10 mouse cellular contexts compared by ENCODE assay signal in genomic region chr1:75277195-75278188, GRCm38 (mm10). TPM values are rescaled to one million over a fixed set of nuclear protein-coding genes. Genes with fewer than 3 reads are reported as not detected.
DNase-seq lines count a peak whose midpoint lies in the region; ATAC-seq and TF ChIP-seq lines count a peak whose summit lies in the region.
"Had no signal": no experiment of that assay in that cellular context is flagged by ENCODE, and none has a peak within 500 bp of the region (broad histone marks: within the 10 kb centered on the region; RNA-seq: fewer than 3 reads in every experiment).

No protein-coding gene starts in this region.

- DNase-seq in adrenal gland, adult 2 months = peak; percentile 53
- DNase-seq in adrenal gland, postnatal 4 days (ENCODE audit: low spot score in 2 of 2) = no peak
- DNase-seq in thymus, adult 2 months = peak; percentile 31
- DNase-seq in thymus, adult 18-20 months = no peak
- DNase-seq in forebrain, embryonic 14.5 days (ENCODE audit: low spot score) = no peak
- DNase-seq in retina, postnatal 1 day = peak; percentile 65
- no peak for DNase-seq in left cerebral cortex, postnatal 14 days (ENCODE audit: low spot score in 2 of 2)

- intact Hi-C loops in left cerebral cortex, postnatal 14 days (cut with DNase I) = no loop called here

- peak overlapping the region; percentile 40 for H3K4me2 ChIP-seq in forebrain, embryonic 14.5 days (ENCODE audit: low read length)
- H3K4me2 ChIP-seq in lung, embryonic 16.5 days (ENCODE audit: low read depth, low read length) = no peak overlapping the region

- H3K9ac ChIP-seq in forebrain, embryonic 14.5 days (ENCODE audit: low read length) = peak overlapping the region; percentile 45
- H3K9ac ChIP-seq in lung, embryonic 16.5 days (ENCODE audit: low read length) = no peak overlapping the region

- H3K36me3 ChIP-seq in thymus, adult 2 months (ENCODE audit: control insufficient read depth, insufficient read depth, low read length) = no peaks in the 10 kb centered on the region
- H3K36me3 ChIP-seq in forebrain, embryonic 14.5 days (ENCODE audit: control insufficient read depth, insufficient read depth, low read length) = no peaks in the 10 kb centered on the region
- no peaks in the 10 kb centered on the region for H3K36me3 ChIP-seq in lung, embryonic 16.5 days (ENCODE audit: control insufficient read depth, insufficient read depth, low read length)

- H3K27ac ChIP-seq in thymus, adult 2 months (ENCODE audit: control insufficient read depth, insufficient read depth, low read length) = no peak overlapping the region
- H3K27ac ChIP-seq in forebrain, embryonic 14.5 days (ENCODE audit: low read depth, low read length) = no peak overlapping the region
- no peak overlapping the region for H3K27ac ChIP-seq in lung, embryonic 16.5 days (ENCODE audit: low read length)

- TF ChIP-seq CTCF in thymus, adult 2 months (IDR thresholded peaks at IDR 0.05; ENCODE audit: borderline replicate concordance, control insufficient read depth, extremely low read depth, insufficient read depth, low read length, poor library complexity) = no peak

- no peak for ATAC-seq in forebrain, embryonic 14.5 days
- 0 out of 2 replicates have a peak, but pooled peaks have one; percentile 23 for ATAC-seq in lung, embryonic 16.5 days (ENCODE audit: low read depth)

- H3K4me3 ChIP-seq in thymus, adult 2 months (ENCODE audit: control insufficient read depth, insufficient read depth, low read length) = no peak overlapping the region
- peak overlapping the region; percentile 25 for H3K4me3 ChIP-seq in forebrain, embryonic 14.5 days (ENCODE audit: low read depth, low read length)
- no peak overlapping the region for H3K4me3 ChIP-seq in lung, embryonic 16.5 days (ENCODE audit: low read length)

- TF ChIP-seq POLR2A in thymus, adult 2 months (IDR thresholded peaks at IDR 0.05; ENCODE audit: control insufficient read depth, extremely low read depth, insufficient read depth, low read length, poor library complexity) = no peak

- H3K9me3 ChIP-seq in forebrain, embryonic 14.5 days (replicated peaks; ENCODE audit: control insufficient read depth, low read length) = no peaks in the 10 kb centered on the region
- no peaks in the 10 kb centered on the region for H3K9me3 ChIP-seq in lung, embryonic 16.5 days (ENCODE audit: control insufficient read depth, low read length)

- WGBS in thymus, adult 2 months = 14% methylated on average over 23 of the region's 23 CpGs
- WGBS in forebrain, embryonic 14.5 days = 3% methylated on average over 23 of the region's 23 CpGs
- 7% methylated on average over 23 of the region's 23 CpGs for WGBS in lung, embryonic 16.5 days

- no peaks in the 10 kb centered on the region for H3K4me1 ChIP-seq in thymus, adult 2 months (replicated peaks; ENCODE audit: control insufficient read depth, insufficient read depth, low read length)
- H3K4me1 ChIP-seq in forebrain, embryonic 14.5 days (ENCODE audit: control insufficient read depth, insufficient read depth, low read length) = no peaks in the 10 kb centered on the region; the same call in 1 of the 2 replicates
- H3K4me1 ChIP-seq in lung, embryonic 16.5 days (replicated peaks; ENCODE audit: control insufficient read depth, insufficient read depth, low read length) = no peaks in the 10 kb centered on the region

- no peaks in the 10 kb centered on the region for H3K27me3 ChIP-seq in thymus, adult 2 months (ENCODE audit: control insufficient read depth, insufficient read depth, low read length)
- H3K27me3 ChIP-seq in forebrain, embryonic 14.5 days (replicated peaks; ENCODE audit: control insufficient read depth, insufficient read depth, low read length) = peaks cover 4% of the 10 kb centered on the region
- H3K27me3 ChIP-seq in lung, embryonic 16.5 days (ENCODE audit: control insufficient read depth, insufficient read depth, low read depth, low read length) = peaks cover 12% of the 10 kb centered on the region

RNA-seq across cellular contexts. Expression of gene Resp18, which starts 0.7 kb away (rescaled TPM):
- 100 to 1,000 TPM; 127 to 192 TPM for total RNA-seq in adrenal gland, adult 2 months (2021)
- polyA plus RNA-seq in adrenal gland, adult 2 months (2012; rRNA removed) = 46.3 and 69.6 TPM in 2 replicates
- 100 to 1,000 TPM; 138 to 152 TPM for total RNA-seq in adrenal gland, postnatal 4 days (2021)
- 5.6 and 9.0 TPM in 2 replicates for polyA plus RNA-seq in thymus, adult 2 months (2012; rRNA removed)
- 62.4 and 68.1 TPM in 2 replicates for polyA plus RNA-seq in forebrain, embryonic 14.5 days (2014; fragmentation: Nextera tagmentation; extraction: Ambion mirVana)
- 1.6 and 2.1 TPM in 2 replicates for polyA plus RNA-seq in lung, embryonic 16.5 days (2015; fragmentation: Nextera tagmentation; extraction: Ambion mirVana)
- total RNA-seq in left cerebral cortex, postnatal 14 days (2021) = 10 to 100 TPM; 69.0 to 98.8 TPM
- polyA plus RNA-seq: spleen, adult 2 months had no signal

RNA-seq across cellular contexts. Expression of gene Ptprn, which starts 13.2 kb away (rescaled TPM):
- 10 to 100 TPM; 43.6 to 83.6 TPM for total RNA-seq in adrenal gland, adult 2 months (2021)
- 41.5 and 52.0 TPM in 2 replicates for polyA plus RNA-seq in adrenal gland, adult 2 months (2012; rRNA removed)
- 10 to 100 TPM; 79.8 to 81.3 TPM for total RNA-seq in adrenal gland, postnatal 4 days (2021)
- 2.6 and 3.0 TPM in 2 replicates for polyA plus RNA-seq in thymus, adult 2 months (2012; rRNA removed)
- polyA plus RNA-seq in forebrain, embryonic 14.5 days (2014; fragmentation: Nextera tagmentation; extraction: Ambion mirVana) = 5.1 and 8.0 TPM in 2 replicates
- polyA plus RNA-seq in lung, embryonic 16.5 days (2015; fragmentation: Nextera tagmentation; extraction: Ambion mirVana) = 0.63 and 0.78 TPM in 2 replicates
- 100 to 1,000 TPM; 376 to 396 TPM for total RNA-seq in left cerebral cortex, postnatal 14 days (2021)

RNA-seq across cellular contexts. Expression of gene Dnpep, which starts 40.3 kb away (rescaled TPM):
- 100 to 1,000 TPM in 1 of 2 experiments, 10 to 100 TPM in 1; 85.2 to 100 TPM for total RNA-seq in adrenal gland, adult 2 months (2021)
- polyA plus RNA-seq in adrenal gland, adult 2 months (2012; rRNA removed) = 149 and 179 TPM in 2 replicates
- 100 to 1,000 TPM; 106 to 113 TPM for total RNA-seq in adrenal gland, postnatal 4 days (2021)
- 112 and 132 TPM in 2 replicates for polyA plus RNA-seq in thymus, adult 2 months (2012; rRNA removed)
- 160 and 178 TPM in 2 replicates for polyA plus RNA-seq in forebrain, embryonic 14.5 days (2014; fragmentation: Nextera tagmentation; extraction: Ambion mirVana)
- polyA plus RNA-seq in lung, embryonic 16.5 days (2015; fragmentation: Nextera tagmentation; extraction: Ambion mirVana) = 118 and 122 TPM in 2 replicates
- 10 to 100 TPM; 60.1 to 60.8 TPM for total RNA-seq in left cerebral cortex, postnatal 14 days (2021)

RNA-seq across cellular contexts. Expression of gene Dnajb2, which starts 41.3 kb away (rescaled TPM):
- total RNA-seq in adrenal gland, adult 2 months (2021) = 100 to 1,000 TPM in 1 of 2 experiments, 10 to 100 TPM in 1; 89.1 to 111 TPM
- polyA plus RNA-seq in adrenal gland, adult 2 months (2012; rRNA removed) = 52.8 and 58.4 TPM in 2 replicates
- total RNA-seq in adrenal gland, postnatal 4 days (2021) = 10 to 100 TPM; 40.5 to 42.5 TPM
- 19.9 and 22.3 TPM in 2 replicates for polyA plus RNA-seq in thymus, adult 2 months (2012; rRNA removed)
- polyA plus RNA-seq in forebrain, embryonic 14.5 days (2014; fragmentation: Nextera tagmentation; extraction: Ambion mirVana) = 21.5 and 24.3 TPM in 2 replicates
- 27.6 and 32.7 TPM in 2 replicates for polyA plus RNA-seq in lung, embryonic 16.5 days (2015; fragmentation: Nextera tagmentation; extraction: Ambion mirVana)
- total RNA-seq in left cerebral cortex, postnatal 14 days (2021) = 10 to 100 TPM; 76.5 to 80.2 TPM

RNA-seq across cellular contexts. Expression of gene A630095N17Rik, which starts 45.6 kb away (rescaled TPM):
- not detected for total RNA-seq in adrenal gland, adult 2 months (2021)
- not detected in 2 replicates for polyA plus RNA-seq in adrenal gland, adult 2 months (2012; rRNA removed)
- not detected for total RNA-seq in adrenal gland, postnatal 4 days (2021)
- polyA plus RNA-seq in thymus, adult 2 months (2012; rRNA removed) = not detected in 2 replicates
- not detected in 2 replicates for polyA plus RNA-seq in forebrain, embryonic 14.5 days (2014; fragmentation: Nextera tagmentation; extraction: Ambion mirVana)
- not detected in 2 replicates for polyA plus RNA-seq in lung, embryonic 16.5 days (2015; fragmentation: Nextera tagmentation; extraction: Ambion mirVana)
- not detected for total RNA-seq in left cerebral cortex, postnatal 14 days (2021)
- polyA plus RNA-seq: heart, embryonic 14.5 days had no signal

Comparison
In these comparisons a context has a peak if more than half of its experiments do, and no peak if none do; other contexts are left out.
1. DNase-seq: peak in adrenal gland, adult 2 months (single experiment), thymus, adult 2 months (single experiment) and retina, postnatal 1 day (single experiment); none in adrenal gland, postnatal 4 days (0 of 2), thymus, adult 18-20 months (0 of 2), forebrain, embryonic 14.5 days (single experiment) and left cerebral cortex, postnatal 14 days (0 of 2).